Mouse (Mus musculus): ENCODE results near the gene Serpina1a. TPM values are rescaled to one million over a fixed set of nuclear protein-coding genes. Genes with fewer than 3 reads are reported as not detected.
"Not testable (repeated sequence)": the region's sequence is repeated elsewhere in the genome, so short reads cannot be mapped to it uniquely, and the experiment has no call there.

Serpina1a gene
- polyA plus RNA-seq, 1 experiment from 2014 or later, result not detected

- not testable (repeated sequence) for ATAC-seq (ENCODE audit: insufficient number of reproducible peaks, low FRiP score, low TSS enrichment, low read depth)
- WGBS, result 82% methylated on average over 6 of the region's 6 CpGs
Measured at GRCm38 (mm10) chr12:103827661-103828372, 35.5 kb downstream of the Serpina1a start.

DNA sequence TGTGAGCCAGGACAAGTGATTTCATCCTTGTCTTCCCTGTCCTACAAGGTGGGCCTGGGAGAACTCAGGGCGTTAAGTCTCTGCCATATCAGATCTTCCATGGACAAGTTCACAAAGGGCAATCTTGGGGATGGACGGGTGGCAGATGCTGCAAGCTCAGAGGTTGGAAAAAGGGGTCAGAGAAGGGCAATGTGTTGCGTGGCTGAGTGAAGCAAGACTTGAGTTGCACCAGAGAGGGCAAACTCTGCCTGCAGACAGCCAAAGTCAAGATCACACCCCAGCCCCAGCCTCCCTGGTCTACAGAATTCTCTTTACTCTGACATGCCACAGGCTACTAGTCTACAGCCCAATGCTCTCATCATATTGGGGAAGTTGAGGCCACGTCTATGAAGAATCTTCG is 39.5 kb downstream of the Serpina1a start:
- not testable (repeated sequence) for H3K4me3 ChIP-seq (replicated peaks); H3K4me2 ChIP-seq (replicated peaks); H3K27ac ChIP-seq (replicated peaks); H3K36me3 ChIP-seq; ATAC-seq (ENCODE audit: insufficient number of reproducible peaks, low FRiP score, low TSS enrichment, low read depth); H3K9me3 ChIP-seq (replicated peaks); H3K27me3 ChIP-seq; H3K9ac ChIP-seq; H3K4me1 ChIP-seq
- 69% methylated on average over 5 of the region's 5 CpGs for WGBS

More at GRCm38 (mm10) chr12:103827661-103828372, 35.5 kb downstream of the Serpina1a start:
- not testable (repeated sequence) for H3K27me3 ChIP-seq; H3K27ac ChIP-seq (replicated peaks); H3K4me1 ChIP-seq; H3K36me3 ChIP-seq; H3K4me2 ChIP-seq (replicated peaks); H3K4me3 ChIP-seq (replicated peaks); H3K9me3 ChIP-seq (replicated peaks); H3K9ac ChIP-seq

Other genes with a start within 250 kb of the Serpina1a start
- 0.07 and 0.20 TPM in 2 replicates for gene Serpina10, start 232.1 kb downstream of the Serpina1a start, polyA plus RNA-seq (2015; fragmentation: Nextera tagmentation; extraction: Ambion mirVana)
- gene Serpina6, start 206.3 kb downstream of the Serpina1a start, polyA plus RNA-seq (2015; fragmentation: Nextera tagmentation; extraction: Ambion mirVana), result 0.23 TPM in 1 of 2 replicates, not detected in the other
- not detected in 2 replicates for gene Serpina16, start 187.4 kb downstream of the Serpina1a start, polyA plus RNA-seq (2015; fragmentation: Nextera tagmentation; extraction: Ambion mirVana)
- gene Serpina1f, start 168.0 kb downstream of the Serpina1a start, polyA plus RNA-seq (2015; fragmentation: Nextera tagmentation; extraction: Ambion mirVana), result not detected in 2 replicates
- not detected in 2 replicates for gene Serpina1d, start 90.0 kb downstream of the Serpina1a start, polyA plus RNA-seq (2015; fragmentation: Nextera tagmentation; extraction: Ambion mirVana)
- gene Serpina1b, start 33.2 kb downstream of the Serpina1a start, polyA plus RNA-seq (2015; fragmentation: Nextera tagmentation; extraction: Ambion mirVana), result 0.19 TPM in 1 of 2 replicates, not detected in the other
- gene Serpina1c, start 41.3 kb upstream of the Serpina1a start, polyA plus RNA-seq (2015; fragmentation: Nextera tagmentation; extraction: Ambion mirVana), result not detected in 2 replicates
- gene Serpina1e, start 95.4 kb upstream of the Serpina1a start, polyA plus RNA-seq (2015; fragmentation: Nextera tagmentation; extraction: Ambion mirVana), result 0.19 TPM in 1 of 2 replicates, not detected in the other
- gene Serpina11, start 126.4 kb upstream of the Serpina1a start, polyA plus RNA-seq (2015; fragmentation: Nextera tagmentation; extraction: Ambion mirVana), result not detected in 2 replicates
- gene Serpina9, start 150.2 kb upstream of the Serpina1a start, polyA plus RNA-seq (2015; fragmentation: Nextera tagmentation; extraction: Ambion mirVana), result 2.1 and 3.8 TPM in 2 replicates
- gene Serpina12, start 180.9 kb upstream of the Serpina1a start, polyA plus RNA-seq (2015; fragmentation: Nextera tagmentation; extraction: Ambion mirVana), result 0.16 and 0.38 TPM in 2 replicates
- gene Serpina5, start 237.6 kb upstream of the Serpina1a start, polyA plus RNA-seq (2015; fragmentation: Nextera tagmentation; extraction: Ambion mirVana), result not detected in 2 replicates
- not detected in 2 replicates for gene Serpina3a, start 249.2 kb upstream of the Serpina1a start, polyA plus RNA-seq (2015; fragmentation: Nextera tagmentation; extraction: Ambion mirVana)